16 mouse cellular contexts compared by ENCODE assay signal in the genomic region with DNA sequence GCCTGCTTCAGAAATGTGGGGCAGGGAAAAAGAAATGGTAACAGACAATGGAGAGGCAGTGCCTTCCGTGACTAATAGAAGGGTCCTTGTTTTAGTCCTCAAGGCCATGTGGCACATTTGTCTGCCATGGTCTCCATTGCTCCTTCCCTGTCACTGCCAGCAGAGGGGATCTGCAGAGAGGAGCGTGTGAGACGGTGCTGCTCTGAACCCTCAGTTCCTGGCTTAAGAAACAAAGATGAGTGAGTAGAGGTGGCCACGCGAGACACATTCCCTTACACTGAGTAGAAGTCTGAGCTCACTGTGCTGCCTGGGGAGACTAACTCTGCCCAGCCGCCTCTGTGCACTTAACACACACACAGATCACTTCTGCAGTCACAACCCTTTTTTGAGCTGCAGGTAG.
DNase-seq lines count a peak whose midpoint lies in the region; ATAC-seq and TF ChIP-seq lines count a peak whose summit lies in the region.
"Had no signal": no experiment of that assay in that cellular context is flagged by ENCODE, and none has a peak within 500 bp of the region (broad histone marks: within the 10 kb centered on the region; RNA-seq: fewer than 3 reads in every experiment).

No protein-coding gene starts in this region.

- H3K36me3 ChIP-seq in lung, postnatal 0 days (ENCODE audit: insufficient read depth, low read length), result no peaks in the 10 kb centered on the region
- no peaks in the 10 kb centered on the region for H3K36me3 ChIP-seq in hindbrain, embryonic 12.5 days
- no peaks in the 10 kb centered on the region for H3K36me3 ChIP-seq in midbrain, embryonic 15.5 days (replicated peaks)
- H3K36me3 ChIP-seq: embryonic facial prominence, embryonic 12.5 days had no signal

- peak; percentile 30 for DNase-seq in adrenal gland, postnatal 10 days
- DNase-seq in adrenal gland, postnatal 25 days, result no peak
- DNase-seq in lung, postnatal 0 days (ENCODE audit: low spot score), result no peak
- DNase-seq in lung, adult 18-20 months, result no peak
- DNase-seq in gastrocnemius, postnatal 14 days, result no peak
- no peak for DNase-seq in left cerebral cortex, postnatal 4 days
- DNase-seq: cerebellum, adult 9-11 months; heart, adult 2 months; heart, postnatal 10 days; kidney, adult 2 months; liver, embryonic 13.5 days had no signal

- H3K4me1 ChIP-seq in lung, postnatal 0 days (ENCODE audit: insufficient read depth, low read depth, low read length), result no peaks in the 10 kb centered on the region
- H3K4me1 ChIP-seq in hindbrain, embryonic 12.5 days, result peaks cover 18% of the 10 kb centered on the region
- H3K4me1 ChIP-seq in midbrain, embryonic 15.5 days, result peaks cover 22% of the 10 kb centered on the region
- H3K4me1 ChIP-seq: liver, embryonic 13.5 days had no signal

- H3K9me3 ChIP-seq in lung, postnatal 0 days (ENCODE audit: low read length), result no peaks in the 10 kb centered on the region
- H3K9me3 ChIP-seq in hindbrain, embryonic 12.5 days (replicated peaks), result no peaks in the 10 kb centered on the region
- H3K9me3 ChIP-seq in midbrain, embryonic 15.5 days, result no peaks in the 10 kb centered on the region
- H3K9me3 ChIP-seq: embryonic facial prominence, embryonic 12.5 days; liver, embryonic 13.5 days had no signal

- no peak for TF ChIP-seq EP300 in lung, postnatal 0 days (IDR thresholded peaks at IDR 0.05)

- H3K27ac ChIP-seq in lung, postnatal 0 days (ENCODE audit: low read length), result no peak overlapping the region
- H3K27ac ChIP-seq in hindbrain, embryonic 12.5 days, result peak overlapping the region; percentile 35; the same call in 1 of the 2 replicates
- H3K27ac ChIP-seq in midbrain, embryonic 15.5 days, result peak overlapping the region; percentile 55
- H3K27ac ChIP-seq: embryonic facial prominence, embryonic 12.5 days; heart, adult 2 months; liver, embryonic 13.5 days; macrophage had no signal

- H3K9ac ChIP-seq in lung, postnatal 0 days (replicated peaks; ENCODE audit: low read depth), result no peak overlapping the region
- H3K9ac ChIP-seq in hindbrain, embryonic 12.5 days, result no peak overlapping the region
- H3K9ac ChIP-seq in midbrain, embryonic 15.5 days, result no peak overlapping the region; the same call in 1 of the 2 replicates
- H3K9ac ChIP-seq: embryonic facial prominence, embryonic 12.5 days; liver, embryonic 13.5 days had no signal

- no peak overlapping the region for H3K4me2 ChIP-seq in lung, postnatal 0 days (replicated peaks; ENCODE audit: low read depth, low read length)
- no peak overlapping the region for H3K4me2 ChIP-seq in hindbrain, embryonic 12.5 days (replicated peaks)
- H3K4me2 ChIP-seq in midbrain, embryonic 15.5 days, result no peak overlapping the region
- H3K4me2 ChIP-seq: embryonic facial prominence, embryonic 12.5 days; liver, embryonic 13.5 days had no signal

- ATAC-seq in lung, postnatal 0 days, result no peak
- no peak for ATAC-seq in hindbrain, embryonic 12.5 days (ENCODE audit: low FRiP score)
- peak; percentile 51 for ATAC-seq in midbrain, embryonic 15.5 days (replicated peaks)

- H3K27me3 ChIP-seq in lung, postnatal 0 days (replicated peaks; ENCODE audit: insufficient read depth, low read length), result no peaks in the 10 kb centered on the region
- H3K27me3 ChIP-seq in hindbrain, embryonic 12.5 days, result no peaks in the 10 kb centered on the region
- H3K27me3 ChIP-seq in midbrain, embryonic 15.5 days (replicated peaks), result no peaks in the 10 kb centered on the region
- H3K27me3 ChIP-seq: embryonic facial prominence, embryonic 12.5 days; liver, embryonic 13.5 days had no signal

- no peak overlapping the region for H3K4me3 ChIP-seq in lung, postnatal 0 days (ENCODE audit: low read depth, low read length)
- H3K4me3 ChIP-seq in hindbrain, embryonic 12.5 days, result no peak overlapping the region
- H3K4me3 ChIP-seq in midbrain, embryonic 15.5 days, result no peak overlapping the region
- H3K4me3 ChIP-seq: embryonic facial prominence, embryonic 12.5 days; heart, adult 2 months; liver, embryonic 13.5 days; myocyte had no signal

- WGBS in lung, postnatal 0 days, result 66% methylated on average over 6 of the region's 6 CpGs
- 45% methylated on average over 6 of the region's 6 CpGs for WGBS in hindbrain, embryonic 12.5 days
- WGBS in midbrain, embryonic 15.5 days, result 36% methylated on average over 6 of the region's 6 CpGs

- intact Hi-C loops in gastrocnemius, postnatal 14 days (cut with DNase I; ENCODE audit: low total_unique reads), result no loop called here
- intact Hi-C loops in left cerebral cortex, postnatal 4 days (cut with DNase I), result no loop called here

- peak; percentile 24 for TF ChIP-seq CTCF in lung, postnatal 0 days (IDR thresholded peaks at IDR 0.05)
